Mouse (Mus musculus): ENCODE data around the gene Cnnm2.
A peak's percentile ranks its signal among the peaks of the same experiment; 100 is the strongest.
"Not testable (repeated sequence)": the region's sequence is repeated elsewhere in the genome, so short reads cannot be mapped to it uniquely, and the experiment has no call there.

The Cnnm2 gene

DNA sequence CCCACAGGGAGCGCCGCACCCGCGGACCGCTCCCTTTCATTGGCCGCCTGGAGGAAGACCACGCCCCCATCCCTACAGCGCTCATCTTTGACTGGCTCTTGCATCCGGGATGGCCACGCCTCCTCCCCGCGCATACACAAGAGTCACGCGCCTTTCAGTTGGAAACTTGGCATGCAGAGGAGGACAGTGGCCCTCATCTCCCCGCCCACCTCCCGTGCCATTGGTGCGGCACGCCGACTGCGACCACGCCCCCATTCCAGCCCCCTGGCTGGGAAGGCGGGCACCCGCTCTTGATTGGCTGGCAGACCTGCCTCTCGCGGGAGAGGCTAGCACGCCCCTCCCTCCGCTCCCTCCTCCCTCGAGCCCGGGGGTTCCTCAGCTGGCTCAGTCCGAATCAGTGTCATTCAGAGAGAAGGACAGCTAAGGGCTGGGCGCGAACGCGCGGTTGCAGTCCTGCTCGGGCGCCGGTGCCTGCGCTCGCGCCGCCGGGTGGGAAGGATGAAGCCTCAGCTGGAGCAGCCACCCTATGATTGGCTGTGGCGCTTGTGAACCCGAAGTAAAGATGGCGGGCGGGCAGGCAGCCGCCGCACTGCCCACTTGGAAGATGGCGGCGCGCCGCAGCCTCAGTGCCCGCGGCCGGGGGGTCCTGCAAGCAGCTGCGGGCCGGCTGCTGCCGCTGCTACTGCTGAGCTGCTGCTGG, at the start of gene Cnnm2:
Cnnm2 (plus strand) TSS at position 350 of the 700 bp plus-strand sequence.
- peak; percentile 100 for DNase-seq (ENCODE audit: low read depth, low spot score)

DNA sequence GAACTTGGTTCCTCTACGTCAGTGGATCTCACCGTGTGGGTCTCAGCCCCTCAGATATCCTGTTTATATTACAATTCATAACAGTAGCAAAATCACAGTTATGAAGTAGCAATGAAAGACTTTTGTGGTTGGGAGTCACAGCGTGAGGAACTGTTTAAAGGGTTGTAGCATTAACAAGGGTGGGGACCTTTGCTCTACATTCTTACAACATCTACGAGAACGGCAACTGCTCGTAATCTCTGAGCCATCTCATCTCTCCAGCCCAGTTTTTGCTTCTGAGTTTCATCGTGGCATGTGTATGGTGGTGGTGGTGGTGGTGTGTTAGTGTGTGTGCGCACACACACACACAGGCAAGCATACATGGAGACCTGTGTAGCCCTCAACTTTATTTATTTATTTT, 47.2 kb upstream of the Cnnm2 start:
- DNase-seq (ENCODE audit: low read depth, low spot score): no peak

- DNase-seq (ENCODE audit: low read depth, low spot score): no peak
Measured at GRCm38 (mm10) chr19:46715016-46715415, 46.4 kb upstream of the Cnnm2 start.

GRCm38 (mm10) chr19:46718150-46718549, 43.2 kb upstream of the Cnnm2 start:
- no peak for DNase-seq (ENCODE audit: low read depth, low spot score)

DNA sequence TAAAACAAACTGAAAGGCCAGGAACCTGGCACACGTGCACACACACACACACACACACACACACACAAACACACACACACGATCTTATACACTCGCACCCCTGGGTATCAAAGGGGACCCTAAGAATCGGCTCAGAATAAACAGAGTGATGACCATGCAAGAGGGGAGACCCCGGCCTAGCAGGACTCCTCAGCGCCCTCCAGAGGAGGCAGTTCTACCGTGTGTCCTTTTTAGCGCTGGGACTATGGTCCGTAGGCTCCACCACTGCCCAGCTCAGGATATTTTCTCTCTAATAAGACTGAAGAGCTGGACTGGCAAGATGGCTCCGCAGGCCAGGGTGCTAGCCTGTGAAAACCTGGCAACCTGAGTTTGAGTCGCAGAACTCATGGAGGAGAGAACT, 37.0 kb upstream of the Cnnm2 start:
- no peak for DNase-seq (ENCODE audit: low read depth, low spot score)

DNA sequence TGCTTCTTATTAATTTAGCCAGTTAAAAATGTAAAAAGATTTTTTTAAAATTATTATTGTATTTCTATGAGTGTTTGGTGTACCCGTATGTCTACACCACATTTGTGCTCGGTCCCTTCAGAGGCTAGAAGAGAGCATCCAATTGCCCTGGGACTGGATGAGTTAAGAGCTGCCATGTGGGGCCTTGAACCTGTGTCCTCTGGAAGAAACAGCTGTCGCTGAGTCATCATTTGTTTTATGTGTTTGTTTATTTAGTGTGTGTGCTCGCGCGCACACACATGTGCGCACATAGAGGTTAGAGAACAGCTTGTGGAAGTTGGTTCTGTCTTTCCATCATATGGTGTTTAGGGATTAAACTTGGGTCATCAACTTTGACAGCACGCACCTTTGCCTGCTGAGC, 35.3 kb upstream of the Cnnm2 start:
- no peak for DNase-seq (ENCODE audit: low read depth, low spot score)

DNA sequence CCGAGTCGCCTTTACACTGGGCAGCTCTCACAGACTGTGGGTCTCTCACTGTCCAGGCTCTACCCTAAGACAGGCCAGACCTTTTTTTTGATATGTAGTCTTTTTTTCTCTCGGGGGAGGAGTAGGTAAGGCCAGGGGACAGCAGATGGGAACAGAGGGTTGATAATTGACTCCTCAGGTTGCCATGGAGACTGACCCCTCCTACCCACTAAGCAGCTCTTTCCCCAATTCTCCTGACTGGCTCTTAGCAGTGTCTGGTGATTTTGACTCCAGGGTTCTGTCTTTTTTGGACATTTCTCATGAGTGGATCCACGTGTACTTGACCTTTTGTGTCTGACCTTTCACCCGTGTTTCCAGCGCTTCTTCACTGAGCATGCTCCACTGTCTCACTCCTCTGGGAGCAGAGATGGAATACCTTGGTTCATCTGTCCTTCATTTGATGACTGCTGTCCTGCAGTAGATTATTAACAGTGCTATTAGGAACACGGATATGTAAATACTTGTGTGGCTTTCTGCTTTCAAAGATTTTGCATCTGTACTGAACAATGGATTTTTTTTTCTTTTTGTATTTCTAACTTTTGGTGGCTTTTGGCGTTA, 34.2 kb upstream of the Cnnm2 start:
- DNase-seq (ENCODE audit: low read depth, low spot score): no peak

GRCm38 (mm10) chr19:46727945-46728540, 33.4 kb upstream of the Cnnm2 start:
- DNase-seq (ENCODE audit: low read depth, low spot score): no peak

GRCm38 (mm10) chr19:46728909-46729308, 32.5 kb upstream of the Cnnm2 start:
- DNase-seq (ENCODE audit: low read depth, low spot score): no peak

DNA sequence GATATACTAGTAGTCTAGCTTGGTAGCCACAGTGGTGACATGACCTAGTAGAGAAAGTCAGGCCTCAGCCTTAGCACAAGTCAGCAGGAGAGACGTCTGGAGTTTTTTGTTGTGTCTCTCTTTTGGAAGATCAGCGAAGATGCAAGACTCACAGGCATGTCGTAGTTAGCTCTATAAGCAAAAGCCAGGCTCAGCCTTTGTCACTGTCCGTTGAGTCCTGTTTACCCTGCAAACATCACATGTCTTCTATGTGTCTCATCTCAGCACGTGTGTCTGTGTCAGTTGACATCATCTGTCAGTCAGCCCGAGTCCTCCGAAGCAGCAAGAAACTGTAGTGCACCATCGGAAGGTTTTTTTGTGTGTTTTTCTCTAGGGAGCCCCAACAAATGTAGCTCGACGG, 30.0 kb upstream of the Cnnm2 start:
- DNase-seq (ENCODE audit: low read depth, low spot score): no peak

- DNase-seq (ENCODE audit: low read depth, low spot score): not testable (repeated sequence)
Measured at GRCm38 (mm10) chr19:46732673-46733072, 28.7 kb upstream of the Cnnm2 start.

- no peak for DNase-seq (ENCODE audit: low read depth, low spot score)
Measured at GRCm38 (mm10) chr19:46733626-46734025, 27.8 kb upstream of the Cnnm2 start.

GRCm38 (mm10) chr19:46735241-46735640, 26.2 kb upstream of the Cnnm2 start:
- no peak for DNase-seq (ENCODE audit: low read depth, low spot score)

DNA sequence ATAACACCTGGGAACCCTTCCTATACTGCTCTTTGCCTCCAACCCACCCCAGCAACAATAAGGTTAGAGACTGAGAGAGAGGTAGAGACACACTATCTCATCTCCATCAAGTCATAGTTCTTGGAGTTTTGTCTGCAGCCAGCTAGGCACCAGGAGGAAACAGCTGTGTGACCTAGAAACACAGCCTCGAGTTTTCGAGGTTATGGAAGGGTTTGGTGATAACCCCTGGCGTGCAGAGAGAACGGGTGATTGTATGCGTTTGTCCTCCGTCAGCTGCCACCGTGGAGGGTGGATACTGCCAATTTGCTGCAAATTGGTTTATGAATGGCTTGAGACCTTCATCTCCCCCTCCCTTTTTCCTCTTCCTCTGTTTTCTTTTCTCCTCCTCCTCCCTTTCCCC, 24.3 kb upstream of the Cnnm2 start:
- DNase-seq (ENCODE audit: low read depth, low spot score): no peak

DNA sequence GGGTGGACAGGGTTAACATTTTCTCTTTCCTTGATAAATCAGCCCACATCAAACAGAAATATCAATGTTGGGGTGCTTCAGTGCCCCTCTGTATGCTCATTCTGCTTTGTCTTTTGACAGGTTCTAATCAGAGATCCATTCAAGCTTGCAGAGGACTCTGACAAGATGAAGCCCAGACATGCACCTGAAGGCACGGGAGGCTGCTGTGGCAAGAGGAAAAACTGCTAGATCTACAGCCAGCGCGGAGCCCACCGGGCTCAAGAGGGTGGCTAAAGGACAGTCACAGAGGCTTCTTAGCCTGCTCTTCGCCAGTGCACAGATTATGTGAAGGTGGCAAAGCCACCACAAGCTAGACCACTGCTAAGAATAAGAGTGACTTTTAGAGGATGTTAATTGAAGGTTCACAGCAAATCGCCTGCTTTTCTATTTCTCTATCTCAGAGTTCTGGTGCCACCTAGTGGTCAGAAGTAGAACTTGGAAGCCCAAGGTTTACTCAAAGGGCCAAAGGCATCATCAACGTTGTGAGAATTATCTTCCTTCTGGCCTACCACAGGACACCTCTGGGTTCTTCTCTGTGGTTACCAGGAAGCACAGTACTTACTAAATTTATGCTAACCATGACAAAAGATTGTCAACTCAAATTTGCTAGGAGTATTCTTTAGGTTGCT, 20.9 kb upstream of the Cnnm2 start:
- peak; percentile 73 for DNase-seq (ENCODE audit: low read depth, low spot score)

DNA sequence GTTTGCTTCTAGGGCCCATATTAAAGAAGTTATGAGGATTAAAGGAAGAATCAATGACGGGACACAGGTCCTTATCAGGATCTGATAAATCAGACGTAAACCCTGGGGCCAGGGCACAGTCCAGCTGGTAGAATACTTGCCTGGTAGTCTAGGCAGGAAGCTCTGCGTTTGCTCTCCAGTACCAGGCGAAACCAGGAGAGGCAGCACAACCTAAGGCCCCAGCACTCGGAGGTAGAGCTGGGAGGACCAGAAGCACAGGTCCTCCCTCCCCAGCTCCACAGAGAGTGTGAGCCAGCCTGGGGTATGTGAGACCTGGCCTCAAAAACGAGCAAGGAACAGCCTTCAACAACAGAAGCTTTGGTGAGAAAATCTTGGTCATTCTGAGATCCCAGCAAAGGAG, 19.8 kb upstream of the Cnnm2 start:
- no peak for DNase-seq (ENCODE audit: low read depth, low spot score)

- no peak for DNase-seq (ENCODE audit: low read depth, low spot score)
Measured at GRCm38 (mm10) chr19:46744681-46745080, 16.7 kb upstream of the Cnnm2 start.

DNA sequence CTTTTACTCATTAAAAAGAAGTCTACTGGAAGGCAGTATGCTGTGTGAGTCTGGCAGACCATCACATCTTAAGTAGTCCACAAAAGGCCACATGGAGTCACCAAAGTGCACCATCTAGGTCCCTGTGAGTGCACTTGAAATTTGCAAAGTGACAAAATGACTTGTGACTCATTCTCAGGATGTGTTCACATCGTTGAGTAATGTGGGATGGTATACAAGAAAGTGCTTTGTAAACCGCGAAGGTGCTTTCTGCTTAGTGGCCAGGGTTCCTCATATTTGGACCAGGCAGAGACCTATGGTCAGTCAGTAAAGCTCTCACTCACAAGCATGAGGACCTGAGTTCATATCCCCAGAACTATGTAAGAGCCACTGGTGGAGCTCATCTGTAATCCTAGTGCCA, 13.6 kb upstream of the Cnnm2 start:
- DNase-seq (ENCODE audit: low read depth, low spot score): no peak

GRCm38 (mm10) chr19:46752235-46752634, 9.2 kb upstream of the Cnnm2 start:
- DNase-seq (ENCODE audit: low read depth, low spot score): no peak

DNA sequence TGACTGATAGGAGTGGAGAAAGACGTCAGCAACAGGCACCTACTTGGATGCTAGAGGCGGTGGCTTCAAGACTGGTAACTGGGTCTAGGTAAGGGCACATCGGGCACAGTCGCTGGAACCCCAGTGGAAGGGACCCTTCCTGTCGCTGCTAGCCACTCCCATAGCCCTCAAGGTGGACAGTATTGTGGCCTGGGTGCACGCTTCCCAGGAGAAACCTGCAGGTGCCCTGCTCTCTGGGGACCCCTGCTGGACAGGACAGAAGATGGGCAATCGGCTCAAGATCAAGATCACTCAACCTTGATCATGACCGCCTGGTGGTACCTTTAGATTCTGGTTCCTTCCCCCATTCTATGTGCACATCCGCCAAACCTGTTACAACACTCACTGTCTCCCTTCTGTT, 6.3 kb upstream of the Cnnm2 start:
- peak; percentile 29 for DNase-seq (ENCODE audit: low read depth, low spot score)

- DNase-seq (ENCODE audit: low read depth, low spot score): no peak
Measured at GRCm38 (mm10) chr19:46756221-46756620, 5.2 kb upstream of the Cnnm2 start.

- DNase-seq (ENCODE audit: low read depth, low spot score): peak; percentile 40
Measured at GRCm38 (mm10) chr19:46759096-46759495, 2.3 kb upstream of the Cnnm2 start.

DNA sequence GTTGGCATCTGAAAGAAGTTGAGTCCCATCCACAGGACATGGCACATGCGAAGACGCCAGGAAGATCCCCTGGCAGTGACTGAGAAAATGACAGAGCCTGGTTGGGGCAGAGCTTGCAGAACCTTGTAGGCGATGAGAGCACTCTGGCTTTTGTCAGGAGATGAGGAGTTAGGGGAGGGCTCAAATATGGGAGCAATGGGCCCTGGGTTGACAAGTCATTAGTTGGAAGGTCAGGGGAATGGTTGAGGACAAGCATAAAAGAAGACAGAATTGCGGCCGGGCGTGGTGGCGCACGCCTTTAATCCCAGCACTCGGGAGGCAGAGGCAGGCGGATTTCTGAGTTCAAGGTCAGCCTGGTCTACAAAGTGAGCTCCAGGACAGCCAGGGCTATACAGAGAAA, 1.5 kb upstream of the Cnnm2 start:
- DNase-seq (ENCODE audit: low read depth, low spot score): not testable (repeated sequence)
